Mouse (Mus musculus): Measurements from ENCODE around the gene Nup62cl. TPM values are rescaled to one million over a fixed set of nuclear protein-coding genes. Genes with fewer than 3 reads are reported as not detected.

Gene Nup62cl
- polyA plus RNA-seq (2015; fragmentation: Nextera tagmentation; extraction: Ambion mirVana) = 5.0 and 6.6 TPM in 2 replicates

DNA sequence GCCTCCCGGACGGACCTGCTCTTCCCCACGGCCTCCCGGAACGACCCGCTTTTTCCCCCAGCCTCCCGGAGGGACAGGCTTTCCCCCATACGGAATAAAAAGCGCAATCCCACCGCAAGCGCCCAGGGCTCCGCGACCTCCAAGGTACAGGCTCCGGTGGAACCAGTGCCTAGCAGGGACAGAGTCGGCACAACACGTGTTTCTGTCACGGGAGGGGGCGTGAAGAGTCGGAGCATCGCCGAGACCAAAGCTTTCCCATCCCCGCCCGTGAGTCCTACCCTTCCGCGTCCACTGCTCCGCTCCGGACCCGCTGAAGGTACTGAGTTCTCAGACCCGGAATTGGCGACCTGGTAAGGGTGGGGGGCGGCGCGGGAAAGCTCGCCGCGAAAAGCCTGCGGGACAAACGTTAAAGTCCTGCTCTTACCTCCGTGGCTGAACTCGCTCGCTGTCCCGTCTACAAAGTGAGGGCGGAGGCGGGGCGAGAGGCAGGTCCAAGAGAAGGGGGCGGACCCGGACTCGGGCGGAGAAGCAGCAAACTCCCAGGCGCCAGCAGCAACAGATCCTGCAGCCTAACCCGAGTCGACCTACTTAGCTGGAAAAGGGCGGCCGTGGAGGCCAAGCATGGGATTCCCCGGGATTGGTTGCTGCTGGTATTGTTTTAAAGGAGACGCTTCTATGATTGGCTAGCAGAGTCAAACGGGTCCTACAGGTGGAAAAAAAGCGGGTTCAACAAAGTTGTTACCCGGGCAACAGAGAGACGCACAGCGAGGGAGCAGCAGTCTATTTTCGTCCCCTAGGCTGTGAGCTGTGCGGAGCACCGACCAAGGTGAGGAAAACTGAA, at the start of gene Nup62cl, which contains the start of gene Pih1h3b:
TSS of gene Nup62cl (minus strand) at position 578 of the 841 bp plus-strand sequence.
TSS of gene Pih1h3b (plus strand) at position 745 of the 841 bp plus-strand sequence.

DNA sequence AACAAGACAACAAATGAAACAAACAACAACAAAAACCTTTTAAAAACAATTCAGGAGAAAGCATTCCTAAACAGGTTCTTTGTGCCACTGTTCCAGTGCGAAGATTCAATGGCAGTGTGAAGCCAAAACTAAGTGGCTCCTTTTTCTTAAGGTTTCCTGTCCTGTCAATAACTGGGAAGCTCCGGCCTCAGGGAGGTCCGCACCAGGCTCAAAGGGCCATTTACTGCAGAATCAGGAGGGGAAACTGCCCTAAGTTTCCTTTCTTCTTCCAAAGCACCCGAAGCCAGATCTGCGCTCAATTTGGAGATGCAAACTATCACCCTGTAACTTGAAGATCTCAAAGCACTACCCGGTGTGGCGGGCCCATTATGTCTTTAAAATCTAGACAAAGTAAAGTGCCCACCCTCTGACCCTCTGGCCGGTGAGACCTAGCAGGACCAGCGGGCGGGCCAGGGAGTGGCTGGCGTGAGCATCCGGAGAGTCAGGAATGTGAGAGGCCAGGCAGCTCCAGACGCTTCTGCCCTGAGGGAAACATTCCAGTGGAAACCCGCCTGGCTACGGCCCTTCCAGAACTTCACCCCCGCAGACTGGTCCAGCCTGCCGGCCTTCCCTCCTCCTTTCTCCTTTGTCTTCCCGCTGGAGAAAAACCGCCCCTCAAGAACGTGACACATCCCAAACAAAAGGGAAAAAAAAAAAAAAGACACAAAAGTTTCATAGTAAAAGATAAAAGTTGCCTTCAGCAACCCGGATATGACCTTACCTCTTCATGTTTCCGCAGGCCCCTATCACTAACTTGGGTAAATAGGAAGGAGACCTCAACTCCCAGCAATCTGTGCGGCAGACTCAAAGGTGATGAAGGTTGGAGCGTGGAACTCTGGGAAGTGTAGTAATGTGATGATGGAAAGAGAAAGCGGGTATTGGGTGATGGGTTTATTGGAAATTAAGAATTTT, 64.5 kb downstream of the Nup62cl start, which contains the start of gene Rbm41:
TSS of gene Rbm41 (minus strand) at position 856 of the 951 bp plus-strand sequence.

Other genes starting within 250 kb of the Nup62cl start
- 5.4 and 11.5 TPM in 2 replicates for gene Morc4, start 191.0 kb downstream of the Nup62cl start, polyA plus RNA-seq (2015; fragmentation: Nextera tagmentation; extraction: Ambion mirVana)
- 2.0 and 3.1 TPM in 2 replicates for gene Rbm41, start 64.1 kb downstream of the Nup62cl start, polyA plus RNA-seq (2015; fragmentation: Nextera tagmentation; extraction: Ambion mirVana)
- not detected in 2 replicates for gene Pih1h3b, start 167 bp upstream of the Nup62cl start, polyA plus RNA-seq (2015; fragmentation: Nextera tagmentation; extraction: Ambion mirVana)

All from urinary bladder, postnatal 0 days (tissue).